Mouse (Mus musculus): ENCODE results near the gene Lrrc43.
"Not testable (repeated sequence)": the region's sequence is repeated elsewhere in the genome, so short reads cannot be mapped to it uniquely, and the experiment has no call there.

Gene Lrrc43

DNA sequence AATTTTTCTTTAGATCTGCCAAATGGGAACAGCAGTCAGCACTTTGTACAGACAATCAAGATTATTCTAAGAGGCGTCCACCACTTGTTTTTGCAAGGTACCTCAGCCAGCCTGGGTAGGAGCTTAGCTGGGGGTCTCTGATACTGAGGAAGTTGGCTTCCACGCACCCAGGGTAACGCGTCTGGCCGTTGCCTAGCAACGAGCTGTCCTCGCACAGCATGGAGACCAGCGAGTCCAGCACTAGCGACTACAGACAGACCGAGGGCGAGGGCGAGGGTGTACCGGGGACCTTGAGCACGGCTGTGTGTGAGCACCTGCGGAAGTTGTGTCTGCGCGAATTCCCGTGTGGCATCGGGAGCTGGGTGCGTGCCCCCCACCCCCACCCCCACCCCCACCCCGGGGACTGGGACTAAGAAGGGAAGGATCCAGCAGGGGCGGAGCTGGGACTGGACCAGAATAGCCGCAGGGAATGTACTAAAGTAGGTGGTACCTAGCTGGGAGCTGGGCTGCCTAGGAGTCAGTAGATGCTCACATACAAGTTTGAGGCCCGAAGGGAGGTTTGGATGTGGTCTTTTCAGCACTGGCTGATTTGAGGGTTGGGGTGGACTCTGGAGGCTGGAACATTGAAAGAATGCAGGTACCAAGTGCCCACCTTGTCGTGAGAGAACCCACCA lies at the start of gene Lrrc43, which contains the start of gene Il31:
Lrrc43 (plus strand) TSS at position 194 of the 674 bp plus-strand sequence.
Il31 (minus strand) TSS at position 378 of the 674 bp plus-strand sequence.
- DNase-seq, result no peak

DNA sequence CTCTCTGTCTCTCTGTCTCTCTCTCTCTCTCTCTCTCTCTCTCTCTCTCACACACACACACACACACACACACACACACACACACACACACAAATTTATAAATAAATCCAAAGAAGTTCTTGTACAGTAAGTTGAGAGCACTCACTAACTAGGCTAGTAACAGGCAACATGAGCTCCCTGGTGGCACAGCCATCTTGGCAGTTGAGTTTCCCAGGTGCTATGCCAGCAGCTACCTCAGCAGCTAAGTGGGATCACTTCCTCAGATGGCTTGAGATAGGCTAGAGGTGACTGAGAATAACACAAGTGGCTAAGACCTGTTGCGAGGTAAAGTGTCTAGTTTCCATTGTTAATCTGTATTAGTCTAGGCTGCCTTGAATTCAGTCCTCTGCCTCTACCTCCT lies 49.8 kb upstream of the Lrrc43 start:
- DNase-seq, result no peak

DNA sequence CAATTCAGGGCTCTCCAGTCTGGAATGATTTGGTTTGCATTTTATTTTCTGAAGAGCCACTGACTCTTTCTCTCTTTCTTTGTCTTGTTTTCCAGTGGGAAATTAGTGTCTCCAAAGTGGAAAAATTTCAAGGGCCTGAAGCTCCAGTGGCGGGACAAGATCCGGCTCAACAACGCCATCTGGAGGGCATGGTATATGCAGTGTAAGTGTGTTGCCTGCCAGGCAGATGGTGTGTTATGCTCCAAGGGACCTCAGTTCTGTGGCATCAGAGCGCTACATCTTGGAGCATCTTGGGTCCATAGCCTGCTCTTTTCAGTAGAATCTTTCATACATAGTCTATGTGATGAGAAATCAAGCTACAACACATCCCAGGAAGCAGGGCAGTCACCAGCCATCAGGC lies 49.2 kb upstream of the Lrrc43 start:
- DNase-seq, result peak; percentile 37

DNA sequence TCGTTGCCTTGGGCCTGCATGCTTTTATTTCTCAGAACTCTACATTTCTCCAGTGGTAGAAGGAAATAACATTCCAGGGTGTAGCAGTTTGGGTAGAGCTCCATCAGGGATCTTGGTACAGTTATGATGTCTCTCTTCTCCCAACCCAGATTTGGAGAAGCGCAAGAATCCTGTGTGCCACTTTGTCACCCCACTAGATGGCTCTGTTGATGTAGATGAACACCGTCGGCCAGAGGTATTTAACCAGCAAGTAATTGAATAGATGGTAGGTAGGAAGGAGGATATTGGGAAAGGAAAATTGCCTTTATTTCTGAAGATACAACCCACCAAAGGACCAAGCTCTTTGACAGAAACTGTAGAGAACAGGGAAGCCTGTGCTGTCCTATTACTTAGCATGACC lies 48.4 kb upstream of the Lrrc43 start:
- no peak for DNase-seq

DNA sequence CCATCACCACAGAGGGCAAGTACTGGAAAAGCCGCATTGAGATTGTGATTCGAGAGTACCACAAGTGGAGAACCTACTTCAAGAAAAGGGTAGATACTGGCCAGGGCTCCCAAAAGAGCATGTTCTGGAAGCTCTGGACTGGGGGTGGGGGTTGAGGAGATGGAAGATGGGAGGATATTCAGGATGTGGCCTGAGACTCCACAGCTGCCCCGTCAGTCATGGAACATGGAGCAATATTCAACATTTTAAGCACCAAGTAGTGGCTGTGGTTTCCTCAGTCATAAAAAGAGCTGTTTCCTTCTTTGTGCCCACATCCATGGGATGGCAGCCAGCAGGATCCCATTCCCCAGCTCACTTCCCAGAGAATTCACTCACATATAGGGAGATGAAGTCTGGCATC lies 46.8 kb upstream of the Lrrc43 start:
- no peak for DNase-seq

DNA sequence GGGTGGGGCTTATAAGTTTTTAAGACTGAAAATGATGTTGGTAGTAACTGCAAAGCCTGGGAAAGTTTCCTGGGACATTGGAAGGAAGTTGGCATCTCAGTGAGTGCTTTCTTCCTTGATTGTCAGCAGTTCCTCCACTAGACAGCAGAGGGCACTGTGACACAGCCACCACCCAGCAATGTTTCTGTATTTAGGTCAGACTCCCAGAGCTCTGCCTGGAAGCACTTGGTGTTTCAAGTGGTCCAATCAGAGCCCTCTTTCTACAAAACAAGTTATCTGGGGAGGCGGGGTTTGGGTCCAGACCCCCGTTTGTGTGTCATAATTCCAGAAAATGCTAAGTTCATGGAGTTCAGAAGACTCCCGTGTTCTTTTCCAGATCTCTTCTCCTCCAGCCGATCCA lies 45.0 kb upstream of the Lrrc43 start:
- peak; percentile 81 for DNase-seq

DNA sequence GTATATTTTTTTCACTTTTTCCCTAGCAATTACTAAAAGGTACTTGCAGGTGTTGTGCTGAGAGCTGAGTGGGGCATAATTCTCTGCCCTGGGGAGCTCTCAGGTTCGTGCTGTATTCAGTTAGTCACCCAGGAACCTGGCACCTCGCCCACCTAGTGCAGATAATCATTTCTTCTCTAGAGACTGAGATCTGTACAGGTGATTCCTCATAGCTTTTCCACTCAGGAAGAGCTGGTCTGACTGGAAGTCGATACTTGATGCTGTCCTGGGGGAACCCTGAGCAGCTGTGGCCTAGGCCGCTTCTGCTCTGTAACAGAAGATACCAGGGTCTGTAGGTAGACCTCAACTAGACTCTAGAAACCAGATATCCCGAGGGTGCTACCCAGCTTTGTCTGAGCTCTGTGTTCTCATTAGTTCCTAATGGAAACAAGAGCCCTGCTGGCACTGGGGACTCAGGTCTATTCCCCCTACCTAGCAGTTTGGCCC lies 44.2 kb upstream of the Lrrc43 start:
- DNase-seq, result no peak

DNA sequence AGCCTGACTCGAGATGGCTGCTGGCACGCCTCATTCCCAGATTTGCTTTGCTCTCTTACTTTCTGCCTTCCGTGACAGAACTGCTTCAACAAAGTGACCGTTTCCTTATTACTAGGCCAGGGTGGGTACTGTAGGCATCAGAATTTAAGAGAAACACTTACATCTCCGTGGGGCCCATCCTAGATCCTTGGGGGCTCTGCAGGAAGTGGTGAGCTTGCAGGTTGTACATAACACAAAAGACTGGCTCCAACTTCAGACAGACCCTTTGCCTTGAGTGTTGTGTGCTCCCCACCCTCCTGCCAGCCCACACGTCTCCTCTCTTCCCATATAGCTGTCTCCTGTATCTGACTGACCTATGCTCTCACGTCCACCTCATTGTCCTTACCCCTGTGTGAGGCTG lies 37.2 kb upstream of the Lrrc43 start:
- no peak for DNase-seq

DNA sequence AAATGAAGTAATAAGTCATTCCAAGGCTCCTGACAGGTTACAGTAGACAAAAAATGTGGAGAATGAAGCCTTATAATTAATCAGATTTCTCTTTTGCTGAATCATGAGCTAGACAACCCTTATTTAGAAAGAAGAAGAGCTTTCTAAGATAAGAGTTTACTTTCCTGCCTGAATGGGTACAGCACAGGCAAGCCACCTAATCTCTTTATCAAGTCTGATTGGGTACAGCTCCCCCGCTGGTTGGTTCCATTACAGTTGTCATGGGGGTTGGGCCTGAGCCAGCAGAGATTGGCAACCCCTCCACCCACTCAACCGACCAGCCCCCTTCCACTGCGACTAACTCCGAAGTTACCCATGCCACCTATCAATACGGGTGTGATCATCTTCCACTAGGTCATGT lies 27.7 kb upstream of the Lrrc43 start:
- DNase-seq, result no peak

DNA sequence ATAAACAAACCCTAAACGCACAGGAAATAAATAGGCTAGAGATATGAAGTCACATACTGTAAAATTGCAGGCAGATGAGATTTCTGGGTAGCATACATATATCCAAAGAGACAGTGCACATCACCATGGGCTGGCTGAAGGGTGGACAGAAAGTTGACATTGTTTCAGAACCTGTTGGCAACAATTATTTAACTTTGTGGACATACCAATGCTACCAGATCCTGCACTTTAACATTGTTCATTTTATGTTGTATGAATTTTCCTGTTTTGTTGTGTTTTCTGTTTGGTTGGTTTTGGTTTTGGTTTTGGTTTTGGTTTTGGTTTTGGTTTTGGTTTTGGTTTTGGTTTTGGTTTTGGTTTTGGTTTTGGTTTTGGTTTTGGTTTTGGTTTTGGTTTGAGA lies 24.5 kb upstream of the Lrrc43 start:
- no peak for DNase-seq

DNA sequence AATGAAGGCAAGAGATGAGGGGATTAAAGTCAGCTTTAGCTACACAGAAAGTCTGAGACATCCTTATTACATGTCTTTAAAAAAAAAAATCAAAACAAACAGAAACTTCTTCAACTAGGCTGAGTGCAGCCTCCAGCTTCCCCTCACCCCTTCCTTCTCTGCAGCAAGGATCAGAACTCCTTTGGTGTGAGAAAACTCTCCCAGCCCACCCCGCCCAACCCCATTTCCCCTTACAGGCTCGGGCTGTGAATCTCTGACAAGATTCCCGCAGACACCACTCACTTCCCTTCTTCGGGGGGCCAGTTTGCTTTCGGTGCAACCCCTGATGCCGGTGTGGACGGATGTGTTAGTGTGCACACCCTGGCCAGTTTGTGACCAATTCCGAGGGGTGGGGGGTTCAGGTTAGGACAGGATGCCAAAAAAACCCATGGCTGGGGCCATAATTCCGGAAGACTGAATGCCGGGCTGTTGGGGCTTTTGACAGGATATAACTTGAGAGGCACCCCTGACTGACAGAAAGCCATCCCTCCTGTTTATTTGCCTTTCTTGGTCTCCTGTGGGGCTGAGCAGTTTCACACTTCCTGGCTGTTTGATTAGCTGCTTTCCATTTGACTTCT lies 18.2 kb upstream of the Lrrc43 start:
- no peak for DNase-seq

DNA sequence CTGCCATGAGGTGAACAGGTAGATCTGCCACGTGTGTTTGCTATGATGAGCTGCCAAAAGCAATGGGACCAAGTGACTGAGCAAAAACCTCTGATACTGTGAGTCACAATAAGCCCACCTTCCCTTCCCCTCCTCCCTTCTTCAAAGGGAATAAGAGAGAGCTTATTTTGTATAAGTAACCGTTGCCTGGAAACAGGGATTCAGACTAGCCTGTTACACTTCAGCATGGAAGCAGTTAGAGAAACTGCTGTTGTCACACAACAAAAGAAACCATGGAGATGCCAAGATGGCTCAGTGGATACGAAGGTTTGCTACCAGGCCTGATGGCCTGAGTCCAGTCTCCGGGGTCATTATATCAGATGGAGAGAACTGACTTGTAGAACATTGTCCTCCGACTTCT lies 15.3 kb upstream of the Lrrc43 start:
- no peak for DNase-seq

DNA sequence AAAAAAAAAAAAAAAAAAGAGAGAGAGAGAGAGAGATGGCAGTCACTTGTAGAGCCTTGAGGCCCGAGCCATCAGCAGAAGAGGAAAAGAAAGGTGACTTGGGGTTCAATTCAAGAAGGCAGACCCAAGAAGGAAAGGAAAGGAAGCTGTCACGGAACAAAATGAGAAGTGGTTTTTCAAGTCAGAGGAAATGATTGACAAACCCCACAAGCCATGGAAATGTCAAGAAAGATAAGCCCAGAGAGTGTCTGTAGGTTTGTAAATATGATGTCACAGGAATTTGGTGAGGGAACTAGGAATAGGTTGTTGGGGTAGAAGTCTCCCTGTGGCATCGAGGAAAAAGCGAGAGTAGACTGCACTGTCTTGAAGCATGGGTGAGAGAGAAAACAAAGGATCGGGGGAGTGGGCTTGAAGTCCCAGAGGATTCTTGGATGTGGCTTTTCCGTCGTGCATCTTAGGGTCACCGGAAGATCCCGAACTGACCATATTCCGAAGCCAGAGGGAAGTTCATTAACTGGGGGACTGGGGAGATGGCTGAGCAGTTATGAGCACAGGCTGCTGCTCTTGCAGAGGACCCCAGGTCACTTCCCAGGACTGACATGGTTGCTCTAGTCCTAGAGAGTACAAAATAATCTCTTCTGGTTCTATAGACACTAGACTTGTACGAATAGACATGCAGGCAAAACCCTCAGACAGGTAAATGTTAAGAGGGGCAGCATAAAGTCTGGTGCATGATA lies 1.3 kb upstream of the Lrrc43 start:
- DNase-seq, result no peak

DNA sequence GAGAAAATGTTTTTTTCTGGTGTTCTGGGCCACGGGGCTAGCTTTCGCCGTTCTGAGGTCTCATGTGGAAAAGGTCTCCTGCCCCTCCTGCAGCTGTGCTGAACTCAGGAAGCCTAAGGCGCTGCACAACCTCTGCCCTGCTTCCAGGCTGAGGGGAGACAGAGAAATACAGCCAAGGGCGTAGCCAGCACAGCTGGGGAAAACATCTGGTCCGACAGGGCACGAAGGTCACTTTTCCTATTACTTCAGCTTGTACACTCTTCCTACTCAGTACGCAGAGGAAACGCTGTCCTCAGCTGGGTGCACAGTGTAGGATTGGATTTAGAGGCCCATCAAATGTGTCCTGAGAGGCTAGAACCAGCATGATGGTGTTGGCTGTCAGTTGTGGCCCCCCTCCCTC lies 830 bp downstream of the Lrrc43 start:
- no peak for DNase-seq

DNA sequence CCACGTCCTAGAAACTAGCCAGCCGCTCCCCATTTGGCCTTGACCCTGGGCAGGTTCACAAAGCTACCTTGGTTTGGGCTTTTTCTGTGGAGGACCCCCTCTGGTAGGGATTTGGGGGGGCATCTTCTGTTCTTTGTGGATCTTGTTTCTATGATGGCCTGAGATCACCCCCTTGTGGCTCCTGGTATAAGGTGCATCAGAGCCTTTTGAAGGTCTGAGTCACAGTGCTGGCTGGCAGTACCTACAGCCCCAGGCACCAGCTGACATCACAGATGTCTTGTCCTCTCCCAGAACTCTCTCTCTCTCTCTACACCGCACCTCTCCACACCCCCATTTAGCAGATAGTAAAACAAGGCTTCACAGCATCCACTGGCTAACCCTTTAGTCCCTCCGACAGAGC lies 10.6 kb downstream of the Lrrc43 start:
- peak; percentile 39 for DNase-seq

DNA sequence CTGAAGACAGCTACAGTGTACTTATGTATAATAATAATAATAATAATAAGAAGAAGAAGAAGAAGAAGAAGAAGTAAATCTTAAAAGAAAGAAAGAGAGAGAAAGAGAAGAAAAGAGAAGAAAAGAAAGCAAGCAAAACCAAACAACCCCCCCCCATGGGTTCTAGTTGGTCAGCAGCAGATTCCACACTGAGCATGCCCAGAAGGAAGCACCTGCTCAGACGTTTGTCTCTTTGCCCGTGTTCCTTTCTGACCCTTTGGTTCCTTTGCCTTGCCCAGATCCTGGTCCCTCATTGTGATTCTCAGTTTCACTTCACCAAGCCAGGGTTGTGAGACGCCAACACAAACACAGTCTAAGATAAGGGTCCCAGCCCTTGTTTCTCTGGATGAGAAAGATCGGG lies 12.9 kb downstream of the Lrrc43 start:
- DNase-seq, result no peak

DNA sequence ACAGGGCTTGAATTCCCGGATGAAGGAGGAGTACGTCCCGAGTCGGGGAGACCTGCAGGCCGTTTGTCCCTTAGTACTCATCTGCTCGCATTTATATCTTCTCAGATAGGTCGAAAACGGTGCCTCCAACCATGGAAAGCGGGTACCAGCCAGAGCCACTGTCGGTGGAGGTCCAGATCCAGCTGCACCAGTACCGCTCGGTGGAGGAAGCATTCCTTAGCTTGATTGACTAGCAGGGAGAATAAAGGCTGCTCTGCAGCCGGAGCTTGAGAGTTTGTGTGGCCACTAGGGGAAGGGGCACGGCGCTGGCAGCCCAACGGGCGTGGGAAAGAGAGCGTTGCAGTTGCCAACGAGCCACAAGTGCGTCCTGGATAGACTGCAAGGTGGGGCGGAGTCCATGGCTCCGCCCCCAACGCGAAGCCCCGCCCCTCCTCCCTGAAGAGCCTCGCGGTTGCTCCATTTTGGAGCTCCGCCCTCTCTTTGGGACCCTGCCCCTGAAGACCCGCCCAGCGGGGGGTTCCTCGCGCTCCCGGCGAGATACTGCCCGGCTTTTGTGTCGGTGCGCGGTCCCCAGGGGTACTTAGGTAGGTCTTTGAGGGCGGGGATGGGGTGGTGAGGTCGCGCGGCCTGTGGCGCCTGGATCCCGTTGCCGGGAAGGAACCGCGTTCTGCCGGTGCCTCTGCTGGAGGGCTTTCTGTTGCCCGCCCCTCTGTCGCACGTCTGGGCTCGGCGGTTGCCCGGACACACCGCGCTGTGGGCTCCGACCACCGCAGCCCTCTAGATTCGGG lies 19.0 kb downstream of the Lrrc43 start:
- peak; percentile 86 for DNase-seq

DNA sequence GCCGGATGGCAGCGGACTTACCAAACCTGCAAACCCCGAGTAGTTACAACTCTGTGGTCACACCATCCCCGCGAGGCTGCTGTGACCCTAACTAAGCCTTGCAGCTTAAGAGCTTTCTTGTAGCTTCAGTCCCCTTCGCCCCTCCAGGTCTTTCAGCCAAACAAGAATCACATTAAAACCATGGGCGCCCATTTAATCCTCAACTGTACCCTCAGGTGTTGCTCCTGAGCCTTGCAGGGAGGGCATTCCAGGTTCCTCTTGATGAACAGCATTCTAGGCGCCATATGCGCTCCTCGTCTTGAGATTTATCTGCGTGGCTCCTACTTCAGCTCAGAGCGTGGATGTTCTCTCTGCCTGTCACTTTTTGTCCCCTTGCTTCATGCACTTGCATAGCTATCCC lies 19.8 kb downstream of the Lrrc43 start:
- DNase-seq, result no peak

DNA sequence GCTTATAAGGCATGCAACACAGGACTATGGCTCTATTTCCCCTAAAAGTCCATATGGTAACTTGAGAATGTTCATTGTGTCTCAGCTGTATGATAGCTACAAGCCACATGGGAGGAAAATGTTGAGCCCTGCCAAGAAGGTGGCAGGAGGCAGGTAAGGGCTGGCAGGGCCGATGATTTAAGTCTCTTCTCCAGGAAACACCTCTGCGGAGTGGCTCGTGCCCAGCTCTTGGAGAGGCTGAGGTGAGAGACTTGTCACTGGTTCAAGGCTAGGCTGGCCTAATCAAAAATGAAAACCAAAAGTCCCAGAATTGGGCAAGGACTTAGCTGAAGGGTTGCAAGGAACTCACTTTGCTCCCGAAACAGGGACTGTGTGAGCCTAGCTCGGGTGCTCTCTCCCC lies 21.1 kb downstream of the Lrrc43 start, which contains the start of gene B3gnt4:
B3gnt4 (plus strand) TSS at position 301 of the 400 bp plus-strand sequence.
- DNase-seq, result no peak

DNA sequence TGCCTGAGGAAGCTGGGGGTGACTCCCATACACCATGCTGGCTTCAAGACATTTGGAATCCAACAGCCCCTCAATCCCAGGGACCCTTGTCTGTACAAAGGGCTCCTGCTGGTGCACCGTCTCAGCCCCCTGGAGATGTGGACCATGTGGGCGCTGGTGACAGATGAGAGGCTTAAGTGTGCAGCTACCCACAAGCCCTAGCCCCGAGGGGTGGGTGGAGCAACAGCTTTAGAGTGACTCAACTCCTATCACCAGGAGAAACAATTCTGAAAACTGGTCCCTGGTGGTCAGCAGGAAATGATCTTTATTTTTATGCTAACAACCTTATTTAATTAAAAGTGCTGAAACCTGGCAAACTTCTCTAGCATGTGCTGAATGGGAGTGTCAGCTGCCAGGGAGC lies 22.3 kb downstream of the Lrrc43 start:
- not testable (repeated sequence) for DNase-seq

DNA sequence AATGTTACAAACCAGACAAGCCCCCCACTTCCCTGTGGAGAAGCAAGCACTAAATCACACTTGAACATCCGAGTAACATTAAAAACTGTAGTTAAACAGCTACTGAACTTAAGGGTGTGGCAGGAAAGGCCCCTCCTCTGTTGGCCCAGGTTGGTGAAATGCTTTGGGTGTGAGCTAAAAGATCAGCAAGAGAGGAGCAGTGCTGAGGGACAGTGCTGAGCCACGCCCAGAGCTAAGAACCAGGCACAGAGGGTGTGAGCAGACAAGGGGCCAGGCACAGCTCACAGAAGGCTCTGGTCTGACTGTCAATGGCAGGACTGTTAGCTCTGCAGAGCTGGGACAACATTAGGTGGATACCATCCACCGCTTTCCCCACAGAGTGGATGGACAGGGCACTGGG lies 23.0 kb downstream of the Lrrc43 start:
- DNase-seq, result no peak

DNA sequence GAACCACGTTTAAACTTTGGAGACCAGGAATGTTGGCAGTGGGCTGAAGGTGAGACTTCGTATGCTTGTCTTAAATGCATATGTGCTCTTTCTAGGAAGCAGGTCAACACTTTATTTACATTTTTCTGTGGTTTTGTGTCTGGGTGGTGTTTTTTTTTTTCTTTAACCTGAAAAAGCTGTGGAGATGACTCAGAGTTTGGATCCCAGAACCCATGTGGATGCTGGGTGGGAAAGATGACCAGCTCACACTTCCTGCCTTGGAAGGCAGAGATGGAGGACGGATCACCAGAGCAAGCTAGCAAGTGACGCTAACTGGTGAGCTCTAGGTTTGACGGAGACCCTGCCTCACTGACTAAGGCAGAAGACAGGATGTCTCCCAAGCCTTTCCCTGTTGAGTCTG lies 25.8 kb downstream of the Lrrc43 start:
- no peak for DNase-seq

DNA sequence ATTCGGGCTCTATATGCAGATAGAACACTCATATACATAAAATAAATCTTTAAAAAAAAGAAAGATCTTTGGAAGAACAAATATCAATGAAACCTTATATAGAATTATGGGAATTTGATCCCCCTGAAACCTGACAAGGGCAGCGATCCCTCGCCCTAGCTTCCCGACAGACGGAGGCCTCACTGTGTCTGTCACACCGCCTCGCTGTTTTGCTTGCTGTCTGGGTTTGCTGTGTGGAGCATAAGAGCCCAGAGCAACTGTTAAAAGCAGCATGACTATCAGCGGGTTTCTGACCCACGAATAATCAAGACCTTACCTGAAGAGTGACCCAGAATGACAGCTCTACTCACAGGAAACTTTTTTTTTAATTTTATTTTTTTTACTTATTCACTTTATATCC lies 31.6 kb downstream of the Lrrc43 start:
- DNase-seq, result no peak

All from lung, postnatal 10 days (tissue).